Mouse (Mus musculus) hindlimb bud, embryonic 11.5 days (tissue): ENCODE measurements around the gene Fcgrt.
"Not testable (repeated sequence)": the region's sequence is repeated elsewhere in the genome, so short reads cannot be mapped to it uniquely, and the experiment has no call there.

ENCODE experiments used
- DNase-seq: peaks from one replicate; pipeline ENCODE4 v3.0.0-alpha.2; 2012; ENCODE audit warnings: low read depth, low spot score; ENCODE audit errors: extremely low spot score

Gene Fcgrt

GRCm38 (mm10) chr7:45131850-45132249 is 28.2 kb upstream of the Fcgrt start:
- DNase-seq, result no peak

DNA sequence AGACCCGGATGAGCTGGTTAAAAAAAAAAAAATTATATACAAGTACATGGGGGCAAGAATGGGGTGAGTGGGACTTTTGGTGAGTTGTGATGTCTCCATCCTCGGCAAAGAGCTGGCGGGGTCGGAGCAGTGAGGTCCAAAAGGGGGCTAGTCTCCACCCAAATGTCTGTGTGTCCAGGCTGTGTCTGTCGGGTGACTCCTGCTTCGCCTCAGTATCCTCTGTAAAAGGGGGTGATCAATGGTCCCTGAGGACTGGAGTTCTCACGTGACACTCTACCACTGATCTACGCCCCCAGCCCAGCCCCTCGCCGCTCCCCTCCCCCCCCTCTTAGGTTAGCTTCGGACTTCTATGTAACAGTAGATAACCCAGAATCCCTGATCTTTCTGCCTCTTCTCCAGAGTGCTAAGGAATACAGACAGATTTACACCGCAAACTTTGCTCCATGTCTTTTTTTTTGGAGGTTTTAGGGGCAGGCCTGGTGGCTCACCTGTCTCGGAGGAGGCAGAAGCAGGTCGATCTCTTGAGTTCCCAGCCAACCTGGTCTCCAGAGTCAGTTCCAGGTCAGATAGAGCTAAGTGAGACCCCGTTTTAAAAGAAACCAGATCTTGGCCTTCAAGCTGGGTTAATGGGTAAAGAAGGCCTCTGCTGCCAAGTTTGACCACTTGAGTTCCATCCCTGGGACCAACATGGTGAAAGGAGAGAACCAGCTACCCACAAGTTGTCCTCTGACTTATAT is 26.3 kb upstream of the Fcgrt start:
- no peak for DNase-seq

- DNase-seq, result no peak
Observed at GRCm38 (mm10) chr7:45129318-45129717, 25.7 kb upstream of the Fcgrt start.

GRCm38 (mm10) chr7:45128624-45129246 is 25.1 kb upstream of the Fcgrt start, which contains the start of gene Rpl13a:
TSS of gene Rpl13a (minus strand) at chr7:45128761.
- DNase-seq, result peak; percentile 98

GRCm38 (mm10) chr7:45127700-45128224 is 24.1 kb upstream of the Fcgrt start:
- no peak for DNase-seq

DNA sequence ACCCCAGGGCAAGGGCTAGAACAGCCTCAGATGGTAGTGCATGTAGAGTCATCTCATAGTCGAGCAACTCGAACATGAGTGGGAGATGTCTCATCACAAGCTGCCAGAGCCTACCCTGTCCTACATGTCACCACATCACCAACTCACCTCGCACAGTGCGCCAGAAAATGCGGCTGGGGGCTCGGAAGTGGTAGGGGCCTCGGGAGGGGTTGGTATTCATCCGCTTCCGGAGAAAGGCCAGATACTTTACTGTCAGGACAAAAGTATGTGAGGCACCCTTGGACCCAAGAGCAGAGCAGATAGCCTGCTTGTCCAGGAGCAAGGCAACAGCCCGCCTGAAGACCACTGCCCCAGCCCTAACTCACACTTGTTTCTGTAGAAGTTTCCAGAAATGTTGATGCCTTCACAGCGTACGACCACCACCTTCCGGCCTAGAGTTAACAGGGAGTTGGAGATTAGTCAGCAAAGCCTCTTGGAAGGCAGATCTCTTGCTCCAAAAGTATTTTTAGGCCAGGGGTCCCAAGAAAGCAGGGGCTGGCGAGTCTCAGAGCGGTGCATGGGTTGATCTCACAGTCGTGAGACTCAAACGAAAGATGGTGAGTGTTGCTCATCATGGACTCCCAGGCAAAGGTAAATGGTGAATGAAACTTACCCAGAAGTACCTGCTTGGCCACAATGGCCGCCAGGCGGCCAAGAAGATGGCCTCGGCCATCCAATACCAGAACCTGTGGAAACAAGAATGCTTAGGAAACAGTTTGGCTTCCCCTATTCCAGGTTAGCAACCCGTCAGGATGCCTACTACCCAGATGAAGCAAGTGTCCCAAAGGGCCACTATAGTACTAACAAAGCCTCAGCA is 23.4 kb upstream of the Fcgrt start:
- DNase-seq, result no peak

- no peak for DNase-seq
Observed at GRCm38 (mm10) chr7:45126147-45126843, 22.6 kb upstream of the Fcgrt start.

DNA sequence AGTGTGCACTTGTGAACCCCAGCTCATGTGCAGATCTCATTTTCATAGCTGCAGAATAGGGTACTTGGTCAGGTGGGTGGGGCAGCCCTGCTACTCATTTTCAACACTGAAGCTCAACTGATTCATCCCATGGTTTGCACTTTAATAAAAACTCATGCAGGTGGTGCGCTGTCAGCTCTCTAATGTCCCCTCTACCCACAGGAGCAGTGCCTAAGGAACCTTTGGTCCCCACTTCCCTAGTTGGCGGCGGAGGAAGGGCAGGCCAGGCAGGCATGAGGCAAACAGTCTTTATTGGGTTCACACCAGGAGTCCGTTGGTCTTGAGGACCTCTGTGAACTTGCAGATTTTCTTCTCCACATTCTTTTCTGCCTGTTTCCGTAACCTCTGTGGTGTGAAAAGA is 22.0 kb upstream of the Fcgrt start:
- DNase-seq, result not testable (repeated sequence)

DNA sequence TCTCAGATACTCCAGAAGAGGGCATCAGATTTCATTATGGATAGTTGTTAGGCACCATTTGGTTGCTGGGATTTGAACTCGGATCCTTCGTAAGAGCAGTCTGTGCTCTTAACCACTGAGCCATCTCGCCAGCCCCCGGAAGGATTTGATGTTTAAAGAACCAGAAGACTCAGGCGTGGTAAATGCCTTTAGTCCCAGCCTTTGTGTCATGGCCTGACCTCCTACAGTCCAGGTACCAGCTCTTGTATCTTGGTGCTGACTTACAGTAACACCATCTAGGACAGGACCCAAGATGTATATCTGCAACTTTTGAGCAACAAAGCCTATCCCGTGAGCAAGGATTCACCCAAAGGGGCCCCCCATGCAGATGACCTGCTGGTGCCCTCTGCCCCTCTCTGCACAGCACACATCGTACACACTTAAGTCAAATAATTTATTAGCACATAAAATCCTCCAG is 21.5 kb upstream of the Fcgrt start:
- DNase-seq, result peak; percentile 62

GRCm38 (mm10) chr7:45124224-45125143 is 20.8 kb upstream of the Fcgrt start, which contains the start of gene Rps11:
TSS of gene Rps11 (minus strand) at chr7:45124439.
- peak; percentile 99 for DNase-seq

- no peak for DNase-seq
Observed at GRCm38 (mm10) chr7:45123186-45123570, 19.5 kb upstream of the Fcgrt start.

GRCm38 (mm10) chr7:45122561-45123185 is 19.0 kb upstream of the Fcgrt start:
- DNase-seq, result no peak

DNA sequence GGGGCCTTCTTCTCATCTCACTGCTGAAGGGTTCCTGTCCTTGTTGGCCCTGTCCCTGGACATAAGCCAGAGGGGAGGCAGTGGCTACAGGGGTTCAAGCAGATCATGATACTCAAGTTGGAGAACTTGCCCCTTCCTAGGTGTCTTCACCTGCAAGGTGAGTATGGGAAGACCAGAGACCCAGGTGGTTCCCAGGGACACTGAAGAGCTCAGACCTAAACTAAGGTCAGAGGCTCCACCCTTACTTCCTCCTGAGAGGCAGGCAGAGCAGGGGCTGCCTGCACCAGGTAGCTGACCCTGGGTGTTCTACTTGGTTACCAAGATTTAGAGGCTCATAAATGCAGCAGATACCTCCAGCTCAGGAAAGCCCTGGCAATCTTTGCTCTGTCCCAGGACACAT is 18.3 kb upstream of the Fcgrt start:
- no peak for DNase-seq

DNA sequence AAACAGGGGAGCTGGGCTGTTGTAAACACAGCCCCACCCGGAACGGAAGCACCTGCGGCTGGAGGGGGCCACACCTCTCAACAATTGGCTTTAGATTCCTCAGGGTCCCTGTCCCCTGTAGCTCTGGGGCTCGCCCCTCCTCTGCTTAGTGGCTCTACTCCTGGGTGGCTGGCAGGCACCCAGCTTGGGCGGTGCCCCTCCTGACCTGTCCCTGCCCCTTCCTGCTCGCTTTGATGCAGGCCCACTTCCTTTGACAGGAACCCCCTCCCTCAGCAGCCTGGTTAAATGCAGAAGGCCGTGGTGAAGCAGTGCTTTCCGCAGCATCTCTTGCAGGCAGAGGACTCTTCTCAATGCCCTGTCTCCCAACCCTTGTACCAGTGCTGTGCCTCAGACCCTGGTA is 17.8 kb upstream of the Fcgrt start:
- DNase-seq, result no peak

- no peak for DNase-seq
Observed at GRCm38 (mm10) chr7:45119780-45120709, 16.4 kb upstream of the Fcgrt start.

- no peak for DNase-seq
Observed at GRCm38 (mm10) chr7:45118336-45118735, 14.7 kb upstream of the Fcgrt start.

DNA sequence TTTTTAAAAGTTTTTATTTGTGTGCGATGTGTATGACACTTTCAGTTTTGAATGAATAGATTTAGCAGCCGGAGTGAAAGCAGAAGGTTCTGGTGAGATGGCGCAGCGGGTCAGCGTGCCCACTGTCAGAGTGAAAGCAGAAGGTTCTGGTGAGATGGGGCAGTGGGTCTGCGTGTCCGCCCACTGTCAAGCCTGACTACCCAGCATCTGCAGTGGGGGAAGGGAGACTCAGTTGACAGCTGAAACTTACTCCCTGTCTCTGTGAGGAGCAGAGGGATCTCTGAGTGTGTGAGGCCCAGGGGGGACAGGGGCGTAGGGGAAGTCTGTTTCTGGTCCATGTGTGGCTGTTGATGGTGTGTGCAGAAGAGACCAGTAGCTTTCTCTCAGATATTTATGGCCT is 13.9 kb upstream of the Fcgrt start:
- no peak for DNase-seq

- no peak for DNase-seq
Observed at GRCm38 (mm10) chr7:45113476-45113875, 9.8 kb upstream of the Fcgrt start.
